Mouse (Mus musculus): ENCODE results near the gene Krtap29-1.

Krtap29-1 gene

DNA sequence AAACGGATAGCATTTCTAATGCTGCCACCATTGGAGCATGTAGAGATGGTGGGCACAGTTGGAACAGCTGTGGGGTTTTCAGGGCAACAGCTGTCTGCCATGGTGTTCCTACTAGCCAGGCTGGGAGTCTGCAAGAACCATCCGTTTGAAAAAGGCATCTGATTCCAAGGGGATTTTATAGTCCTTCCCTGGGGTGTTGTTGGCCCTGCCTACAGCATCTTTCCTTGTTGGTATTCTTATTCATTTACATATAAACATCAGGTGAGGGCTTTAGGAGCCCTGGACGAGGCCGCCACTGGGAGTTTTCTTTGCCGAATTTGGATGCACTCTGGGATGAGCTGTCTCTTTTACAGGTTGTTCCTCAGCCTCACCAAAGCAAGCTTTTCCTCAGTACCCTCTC, at the start of gene Krtap29-1:
TSS of gene Krtap29-1 (minus strand) at position 101 of the 400 bp plus-strand sequence.
- in situ Hi-C loops (cut with MboI; ENCODE audit: low sequenced_read_pairs): no loop called here

DNA sequence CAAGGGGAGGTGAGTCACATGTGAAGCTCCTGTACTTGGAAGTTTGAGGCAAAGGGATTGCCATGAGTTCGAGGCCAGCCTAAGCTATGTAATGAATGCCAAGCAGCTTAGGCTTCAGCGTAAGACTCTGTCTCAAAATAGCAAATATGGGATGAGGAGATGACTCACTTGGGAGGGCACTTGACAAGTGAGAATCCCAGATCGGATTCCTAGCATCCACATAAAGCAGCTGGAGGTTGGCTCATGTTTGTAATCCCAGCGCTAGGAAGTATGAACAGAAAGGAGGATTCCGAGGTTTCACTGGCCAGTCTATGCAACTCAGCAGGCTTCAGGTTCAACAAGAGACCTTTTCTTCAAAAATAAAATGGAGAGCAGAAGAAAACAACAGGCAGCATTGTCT, 42.6 kb upstream of the Krtap29-1 start:
- in situ Hi-C loops (cut with MboI; ENCODE audit: low sequenced_read_pairs): no loop called here

DNA sequence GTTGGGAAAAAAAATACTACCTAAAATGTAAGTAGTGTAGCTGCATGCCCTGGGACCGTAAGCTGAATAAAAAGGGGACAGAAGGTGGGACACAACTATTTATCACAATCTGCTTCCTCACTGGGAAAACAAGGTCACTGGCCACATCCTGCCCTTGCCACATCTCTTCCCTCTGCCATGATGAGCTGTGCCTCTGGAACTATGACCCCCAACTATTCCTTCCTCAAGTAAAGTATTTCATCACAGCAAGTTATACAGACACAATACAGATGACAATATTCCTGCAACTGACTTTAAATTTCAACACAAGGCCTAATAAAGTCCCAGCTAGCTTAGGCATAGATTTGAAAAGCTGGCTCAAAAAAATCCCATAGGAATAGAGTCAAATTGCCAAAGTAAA, 40.6 kb upstream of the Krtap29-1 start:
- in situ Hi-C loops (cut with MboI; ENCODE audit: low sequenced_read_pairs): no loop called here

DNA sequence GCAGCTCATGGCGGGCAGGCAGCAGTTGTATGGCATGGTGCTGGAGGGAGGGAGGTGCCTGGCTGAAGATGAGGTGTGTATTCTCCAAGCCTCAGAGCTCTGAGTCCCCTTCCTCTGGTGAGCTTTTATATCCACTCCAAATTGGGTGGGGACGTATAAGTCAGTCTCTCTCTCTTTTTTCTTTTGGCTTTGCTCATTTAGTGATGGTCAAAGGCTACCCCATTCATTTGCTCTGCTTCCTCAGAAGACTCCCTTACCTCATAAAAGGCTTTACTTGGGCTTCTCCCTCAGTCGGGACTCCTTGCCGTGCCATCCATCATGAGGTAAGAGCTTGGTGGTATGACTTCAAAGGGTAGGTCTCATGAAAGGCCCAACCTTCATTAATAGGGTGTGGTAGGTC, 37.3 kb upstream of the Krtap29-1 start, which contains the start of gene Krt33a:
TSS of gene Krt33a (minus strand) at position 101 of the 400 bp plus-strand sequence.
- in situ Hi-C loops (cut with MboI; ENCODE audit: low sequenced_read_pairs): no loop called here

DNA sequence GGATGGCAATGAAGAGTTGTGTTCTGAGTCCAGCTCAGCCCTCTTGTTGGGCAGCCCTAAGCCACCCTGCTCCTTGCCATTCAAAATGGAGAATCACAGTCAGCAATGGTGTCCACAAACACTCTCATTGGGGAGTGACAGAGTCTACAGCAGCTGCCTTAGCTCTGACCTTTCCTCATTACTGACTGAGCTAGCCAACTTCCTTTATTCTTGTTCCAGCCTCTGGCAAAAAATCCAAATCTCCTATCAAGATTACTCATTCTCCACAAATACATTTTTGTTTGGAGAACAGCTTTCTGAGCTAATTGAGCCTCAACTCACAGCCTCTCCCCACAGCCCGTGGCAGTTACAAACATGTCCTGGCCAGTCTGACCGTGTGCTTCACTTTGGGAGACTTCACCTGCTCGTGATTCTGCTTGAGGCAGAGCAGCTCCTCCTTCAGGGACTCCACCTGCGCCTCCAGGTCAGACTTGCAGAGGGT, 34.9 kb upstream of the Krtap29-1 start:
- in situ Hi-C loops (cut with MboI; ENCODE audit: low sequenced_read_pairs): no loop called here

DNA sequence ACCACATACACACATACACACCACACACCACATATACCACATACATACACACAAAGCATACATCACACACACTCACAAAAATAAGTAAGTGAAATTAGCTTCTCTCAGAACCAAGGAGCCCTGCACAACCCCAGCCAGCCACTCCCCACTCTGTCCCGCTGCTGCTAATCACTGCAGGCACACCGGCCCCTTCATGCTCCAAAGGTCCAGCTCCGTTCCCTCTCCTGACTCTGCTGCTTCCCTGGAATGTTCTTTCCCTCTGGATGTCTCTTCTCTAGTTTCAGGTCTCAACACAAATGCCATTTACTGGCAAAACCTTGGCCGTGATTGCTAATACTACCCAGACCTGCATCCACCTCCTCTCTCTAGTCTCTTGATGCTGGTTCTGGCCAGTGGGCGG, 31.8 kb upstream of the Krtap29-1 start:
- in situ Hi-C loops (cut with MboI; ENCODE audit: low sequenced_read_pairs): no loop called here

DNA sequence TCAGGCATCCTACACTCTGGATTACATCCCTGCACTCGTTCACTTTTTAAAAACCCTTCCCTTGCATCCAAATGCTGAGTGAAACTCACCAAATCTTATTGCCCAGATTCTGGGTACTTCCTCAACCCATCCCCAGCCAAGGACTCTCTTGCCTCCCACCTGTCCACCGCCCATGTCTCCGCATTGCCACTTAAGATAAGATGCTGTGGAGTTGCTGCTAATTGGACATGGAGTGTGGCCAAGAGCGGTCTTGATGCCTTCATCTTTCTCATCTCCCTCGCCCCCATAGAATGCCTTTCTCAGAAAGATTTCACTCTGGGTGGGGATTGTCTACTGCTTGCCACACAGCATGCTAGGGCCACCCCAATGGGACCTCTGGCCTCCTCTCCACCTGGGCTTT, 29.5 kb upstream of the Krtap29-1 start:
- in situ Hi-C loops (cut with MboI; ENCODE audit: low sequenced_read_pairs): no loop called here

DNA sequence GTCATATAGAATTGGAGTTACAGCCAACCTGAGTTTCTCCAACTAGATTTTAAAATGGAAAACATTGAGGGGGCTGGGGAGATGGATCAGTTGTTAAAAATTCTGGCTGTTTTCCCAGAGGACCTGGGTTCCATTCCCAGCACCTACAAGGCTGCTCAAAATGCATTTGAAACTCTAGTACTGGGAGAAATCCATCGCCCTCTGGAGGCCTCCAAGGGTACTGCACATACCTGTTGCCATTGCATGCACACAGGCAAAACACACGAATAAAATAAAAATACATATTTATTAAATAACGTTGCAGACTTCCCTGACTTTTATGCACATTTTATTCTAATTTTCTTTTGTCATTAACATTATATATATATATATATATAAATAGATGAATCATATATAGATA, 27.8 kb upstream of the Krtap29-1 start:
- in situ Hi-C loops (cut with MboI; ENCODE audit: low sequenced_read_pairs): no loop called here

DNA sequence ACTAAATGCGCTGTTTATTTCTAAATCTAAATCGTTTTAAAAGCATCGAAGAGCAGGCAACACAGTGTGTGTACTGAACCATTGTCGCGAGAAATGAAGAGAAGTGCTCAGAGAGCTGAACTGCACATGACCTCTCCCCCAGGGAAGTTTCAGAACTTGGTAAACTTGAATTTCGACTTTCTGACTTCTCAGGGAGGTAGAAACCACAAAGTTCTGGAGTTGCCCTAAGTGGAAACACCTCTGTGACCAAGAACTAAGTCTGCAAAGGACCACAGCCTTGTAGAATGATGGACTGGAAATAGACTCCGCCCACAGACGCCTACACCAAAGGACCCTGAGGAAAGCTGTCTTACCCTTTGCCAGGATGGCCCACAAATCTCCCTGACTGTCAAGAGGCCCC, 27.1 kb upstream of the Krtap29-1 start:
- in situ Hi-C loops (cut with MboI; ENCODE audit: low sequenced_read_pairs): no loop called here

DNA sequence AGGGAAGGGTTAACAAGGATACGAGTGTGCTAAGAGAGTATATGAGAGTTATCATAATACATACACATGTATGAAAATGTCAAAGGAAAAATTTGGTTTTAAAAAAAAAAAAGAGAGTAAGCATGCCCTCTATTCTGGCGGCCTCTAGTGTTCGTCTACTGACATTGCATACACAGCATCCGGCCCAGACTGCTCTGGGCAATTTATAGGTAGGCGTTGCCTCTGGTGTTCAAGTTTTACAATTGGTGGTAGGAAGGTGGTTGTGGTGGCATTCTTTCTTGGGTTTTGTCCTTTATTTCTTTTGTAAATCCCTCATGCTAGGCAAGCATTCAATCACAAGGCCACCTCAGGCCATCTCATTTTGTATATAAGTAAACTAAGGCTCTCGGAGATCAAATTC, 26.0 kb upstream of the Krtap29-1 start:
- in situ Hi-C loops (cut with MboI; ENCODE audit: low sequenced_read_pairs): no loop called here

DNA sequence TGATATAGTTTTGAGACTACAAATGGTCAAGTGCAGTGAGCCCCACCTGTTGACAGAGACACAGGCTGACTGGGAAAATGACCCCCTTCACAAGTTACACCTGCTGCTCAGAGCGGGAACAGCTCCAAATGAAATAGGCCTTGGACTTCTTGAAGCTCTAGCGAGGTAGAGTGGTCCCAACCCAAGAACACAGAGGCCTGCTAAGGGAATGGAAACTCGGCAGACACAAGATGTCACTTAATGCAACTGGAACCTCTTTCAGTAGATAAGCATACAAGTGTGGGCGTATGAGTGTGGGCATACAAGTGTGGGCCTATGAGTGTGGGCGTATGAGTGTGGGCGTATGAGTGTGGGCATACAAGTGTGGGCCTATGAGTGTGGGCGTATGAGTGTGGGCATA, 20.2 kb upstream of the Krtap29-1 start:
- in situ Hi-C loops (cut with MboI; ENCODE audit: low sequenced_read_pairs): no loop called here

DNA sequence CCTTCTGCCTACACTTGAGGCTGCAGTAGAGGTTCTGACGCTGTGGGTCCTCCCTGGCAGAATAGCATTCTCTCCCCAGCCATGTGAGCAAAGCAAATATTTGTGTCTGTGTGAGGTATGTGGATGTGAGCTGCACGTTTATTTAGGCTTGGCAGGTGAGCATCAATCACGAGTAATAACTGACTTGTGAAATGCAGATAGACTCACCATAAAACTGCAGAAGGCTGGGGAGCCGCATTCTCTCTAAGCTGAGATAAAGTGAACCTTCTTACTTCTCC, 15.5 kb upstream of the Krtap29-1 start:
- in situ Hi-C loops (cut with MboI; ENCODE audit: low sequenced_read_pairs): no loop called here

DNA sequence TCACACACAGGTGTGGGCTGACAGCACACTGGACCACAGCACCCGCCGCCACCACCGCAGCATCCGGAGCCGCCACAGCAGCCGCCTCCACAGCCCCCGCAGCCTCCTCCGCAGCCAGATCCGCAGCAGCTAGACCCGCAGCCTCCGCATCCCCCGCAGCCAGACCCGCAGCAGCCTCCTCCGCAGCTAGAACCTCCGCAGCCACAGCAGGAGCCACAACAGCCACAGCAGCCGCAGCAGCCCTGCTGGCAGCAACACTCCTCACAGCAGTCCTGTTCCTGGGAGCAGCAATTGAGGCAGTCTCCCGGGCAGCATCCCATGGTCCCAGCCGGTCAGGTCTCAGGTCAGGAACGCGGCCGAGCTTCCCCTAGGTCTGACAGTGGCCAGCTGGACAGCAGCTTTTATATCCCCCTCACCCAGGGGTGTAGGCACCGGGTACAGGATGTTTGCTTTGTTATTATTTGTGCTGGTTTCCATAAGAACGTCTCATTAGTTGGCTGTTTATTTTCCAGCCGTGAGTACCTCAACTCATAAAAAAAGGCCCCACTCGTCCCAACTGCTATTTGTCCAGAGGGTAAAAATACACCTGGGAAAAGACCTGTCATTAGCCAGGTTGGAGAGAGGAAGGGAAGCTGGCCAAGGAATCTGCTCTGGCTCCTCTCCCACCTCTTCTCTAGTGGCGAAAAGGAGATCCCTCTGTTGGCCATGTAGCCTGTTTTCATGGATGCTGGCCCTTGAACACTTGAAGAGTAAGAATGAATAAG, 14.9 kb upstream of the Krtap29-1 start, which contains the start of gene Krtap17-1:
TSS of gene Krtap17-1 (minus strand) at position 375 of the 764 bp plus-strand sequence.
- in situ Hi-C loops (cut with MboI; ENCODE audit: low sequenced_read_pairs): no loop called here

DNA sequence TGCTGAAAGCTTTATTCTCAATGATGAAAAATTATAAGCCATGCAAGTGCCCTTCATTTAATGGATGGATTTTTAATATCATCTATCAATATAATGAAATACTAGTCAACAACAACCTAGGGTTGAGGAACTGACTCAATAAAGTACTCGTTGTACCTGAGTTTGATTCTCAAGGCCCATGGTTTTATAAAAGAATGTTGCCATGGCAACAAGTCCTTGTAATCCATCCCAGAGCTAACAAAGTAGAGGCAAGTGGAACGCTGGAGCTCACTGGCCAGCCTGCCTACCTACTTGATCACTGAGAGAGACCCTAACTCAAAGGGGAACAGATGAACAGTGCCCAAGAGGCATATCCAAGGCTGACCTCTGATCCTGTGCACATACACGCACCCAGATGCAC, 11.7 kb upstream of the Krtap29-1 start:
- in situ Hi-C loops (cut with MboI; ENCODE audit: low sequenced_read_pairs): no loop called here

DNA sequence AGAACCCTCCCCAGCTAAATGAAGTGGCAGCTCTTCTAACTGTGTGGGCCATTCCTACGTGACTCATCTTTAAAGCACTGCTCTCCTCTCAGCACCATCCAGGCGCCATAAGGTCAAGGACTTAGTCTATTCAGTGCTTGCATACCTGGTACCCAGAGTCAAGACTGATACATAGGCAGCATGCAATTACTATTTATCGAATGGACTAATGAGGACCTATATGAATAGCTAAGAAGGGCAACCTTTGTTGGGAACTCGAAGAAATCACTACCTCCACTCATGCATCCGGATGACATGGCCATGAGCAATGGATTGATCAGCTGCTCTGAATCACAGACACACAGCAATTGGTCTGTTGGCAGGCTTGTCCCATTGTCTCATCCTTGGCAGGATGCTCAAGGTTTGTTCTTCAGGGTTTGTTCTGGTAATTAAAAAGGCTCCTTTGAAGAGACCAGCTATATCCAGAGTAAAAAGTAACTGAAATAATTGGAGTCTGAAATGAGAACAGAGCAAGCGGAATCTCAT, 11.1 kb upstream of the Krtap29-1 start:
- in situ Hi-C loops (cut with MboI; ENCODE audit: low sequenced_read_pairs): no loop called here

DNA sequence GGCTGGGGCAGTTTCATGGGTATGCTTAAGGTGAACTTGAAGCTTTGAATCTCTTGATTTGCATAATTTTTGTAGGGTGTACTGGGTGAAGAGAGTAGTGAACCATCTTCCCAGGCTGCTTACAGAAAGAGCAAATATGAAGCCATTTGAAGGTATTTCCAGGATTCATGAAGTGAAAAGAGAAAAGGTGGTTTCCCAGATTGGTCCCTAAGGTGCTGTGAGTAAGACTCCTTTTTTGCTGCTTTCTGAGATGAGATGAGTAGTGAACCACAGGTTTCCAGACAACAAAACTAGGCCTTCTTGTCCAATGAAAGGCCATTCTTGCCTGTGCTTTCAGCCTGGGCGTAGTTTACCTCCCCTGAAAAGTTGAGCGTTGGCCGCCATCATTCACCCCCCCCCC, 9.7 kb upstream of the Krtap29-1 start:
- in situ Hi-C loops (cut with MboI; ENCODE audit: low sequenced_read_pairs): no loop called here

DNA sequence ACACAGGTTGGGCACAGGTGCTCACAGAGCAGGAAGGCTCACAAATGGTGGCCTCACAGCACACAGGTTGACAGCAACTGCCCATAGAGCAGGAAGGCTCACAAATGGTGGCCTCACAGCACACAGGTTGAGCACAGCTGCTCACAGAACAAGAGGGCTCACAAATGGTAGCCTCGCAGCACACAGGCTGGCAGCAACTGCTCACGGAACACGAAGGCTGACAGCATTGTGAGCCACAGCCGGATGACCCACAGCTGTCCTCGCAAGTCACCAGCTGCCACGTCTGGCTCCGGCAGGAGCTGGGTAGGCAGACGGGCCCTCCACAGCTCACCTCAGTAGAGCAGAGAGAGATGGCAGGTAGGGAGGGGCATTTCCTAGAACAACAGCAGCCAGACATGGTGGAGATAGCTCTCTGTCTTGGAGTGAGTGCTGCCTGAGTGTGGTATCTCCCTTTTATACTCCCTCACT, 7.4 kb upstream of the Krtap29-1 start, which contains the start of gene Krtap16-1:
TSS of gene Krtap16-1 (minus strand) at position 418 of the 468 bp plus-strand sequence.
- in situ Hi-C loops (cut with MboI; ENCODE audit: low sequenced_read_pairs): no loop called here

DNA sequence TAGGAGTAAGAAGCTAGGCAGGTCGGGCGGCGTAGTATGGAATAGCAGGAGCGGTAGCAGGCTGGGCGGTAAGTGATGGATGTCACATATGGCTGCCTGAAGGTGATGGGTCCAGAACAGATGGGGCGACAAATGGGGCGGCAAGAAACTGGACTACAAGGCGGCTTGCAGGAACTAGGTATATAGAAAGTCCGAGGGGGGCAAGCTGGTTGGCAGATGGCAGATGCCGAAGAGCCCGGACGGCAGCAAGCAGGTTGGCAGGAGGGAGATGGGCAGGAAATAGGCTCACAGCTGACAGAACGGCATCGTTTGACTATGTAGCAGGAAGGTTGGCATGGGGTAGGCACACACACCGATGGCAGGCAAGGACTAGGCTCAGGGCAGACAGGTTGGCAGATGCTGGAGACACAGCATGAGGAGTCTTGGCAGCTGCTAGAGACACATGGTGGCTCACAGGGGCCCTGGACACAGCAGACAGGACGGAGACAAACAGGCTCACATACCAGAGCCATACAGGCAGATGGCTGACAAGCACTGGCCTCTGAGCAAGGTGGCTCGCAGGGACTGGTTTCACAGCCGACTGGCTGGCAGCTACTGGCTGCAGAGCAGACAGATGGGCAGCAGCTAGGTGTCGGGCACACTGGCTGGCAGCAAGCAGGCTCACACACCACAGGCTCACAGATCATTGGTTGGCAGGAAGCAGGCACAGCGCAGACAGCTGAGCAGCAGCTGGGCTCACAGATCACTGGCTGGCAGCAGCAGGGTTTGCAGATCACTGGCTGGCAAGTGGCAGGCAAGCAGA, 6.6 kb upstream of the Krtap29-1 start:
- in situ Hi-C loops (cut with MboI; ENCODE audit: low sequenced_read_pairs): no loop called here

DNA sequence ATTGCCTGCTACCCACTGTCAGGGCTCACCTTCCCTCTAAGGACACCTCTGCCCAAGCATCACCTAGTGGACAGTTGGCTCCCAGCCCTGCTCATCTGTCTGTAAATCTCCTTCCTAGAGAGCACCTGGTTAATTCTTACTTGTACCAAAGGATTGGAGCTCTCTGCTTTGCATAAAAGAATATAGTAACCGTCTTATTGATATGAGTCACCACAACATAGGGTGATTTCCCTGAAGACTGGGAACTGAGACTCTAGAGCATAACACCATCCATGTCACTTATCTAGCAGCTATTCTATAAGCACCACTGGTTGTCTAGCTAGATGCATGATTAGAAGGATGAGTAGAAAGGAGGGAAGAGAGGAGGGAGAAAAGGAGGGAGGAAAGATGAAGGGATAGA, 4.6 kb upstream of the Krtap29-1 start:
- in situ Hi-C loops (cut with MboI; ENCODE audit: low sequenced_read_pairs): no loop called here

DNA sequence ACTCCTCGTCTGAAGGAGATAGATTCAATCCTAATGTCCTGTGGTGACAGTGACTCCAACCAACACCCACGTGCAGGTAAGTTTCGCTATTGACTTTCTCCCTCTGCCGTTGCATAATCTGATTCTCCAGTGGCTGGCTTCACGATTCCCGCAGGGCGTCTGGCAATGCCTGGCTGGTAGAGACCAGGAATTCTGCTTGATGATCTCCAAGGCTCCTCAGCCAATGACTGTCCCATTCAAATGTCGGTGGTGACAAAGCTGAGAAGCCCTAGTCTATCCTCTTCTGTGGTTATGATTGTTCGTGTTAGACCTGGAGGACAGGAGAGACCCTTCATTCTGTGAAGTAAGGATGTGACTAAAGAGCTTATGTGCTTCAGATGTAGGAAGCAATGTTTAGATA, 3.9 kb upstream of the Krtap29-1 start:
- in situ Hi-C loops (cut with MboI; ENCODE audit: low sequenced_read_pairs): no loop called here

DNA sequence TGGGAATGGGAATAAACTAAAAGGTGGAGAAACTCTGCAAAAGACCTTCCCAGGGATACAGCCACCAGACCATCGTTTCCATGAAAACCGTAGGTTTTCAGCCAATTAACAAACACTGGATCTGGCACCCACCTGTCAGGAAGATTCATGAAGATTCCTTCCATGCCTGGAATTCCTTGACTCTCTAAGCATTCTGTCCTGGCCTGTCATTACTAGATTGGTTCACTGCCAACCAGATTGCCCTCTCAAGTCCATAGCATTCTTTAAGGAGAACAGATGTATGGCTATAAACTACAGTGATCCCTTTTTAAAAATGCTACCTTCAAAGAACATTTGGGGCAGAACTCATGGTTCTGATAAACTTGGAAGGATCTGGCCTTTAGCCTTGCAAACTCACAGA, 12.9 kb downstream of the Krtap29-1 start:
- in situ Hi-C loops (cut with MboI; ENCODE audit: low sequenced_read_pairs): no loop called here

DNA sequence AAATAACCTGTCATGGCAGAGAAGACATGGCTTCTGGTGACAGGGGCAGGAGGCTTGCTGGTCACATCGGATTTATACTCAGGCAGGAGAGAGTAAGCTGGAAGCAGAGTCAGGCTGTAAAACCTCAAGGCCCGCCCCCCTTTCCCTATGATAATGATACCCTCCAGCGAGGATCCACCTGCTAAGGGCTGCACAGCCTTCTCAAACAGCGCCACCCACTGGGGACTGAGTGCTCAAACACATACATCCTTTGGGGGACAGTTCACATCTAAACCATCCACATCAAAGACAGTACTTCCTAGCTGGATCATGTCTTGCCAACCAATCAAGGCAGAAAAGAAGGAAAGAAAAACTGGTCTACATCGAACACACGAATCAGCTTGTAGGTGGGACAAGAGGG, 14.6 kb downstream of the Krtap29-1 start:
- in situ Hi-C loops (cut with MboI; ENCODE audit: low sequenced_read_pairs): no loop called here
